Mouse (Mus musculus) lung, embryonic 14.5 days (tissue): Measurements from ENCODE around the gene Ascc1. TPM values are rescaled to one million over a fixed set of nuclear protein-coding genes. Genes with fewer than 3 reads are reported as not detected.
A peak's percentile ranks its signal among the peaks of the same experiment; 100 is the strongest.

ENCODE experiments used
- ATAC-seq: fragments of 200-750 bp; cut with Nextera tagmentation; 2 replicates; pipeline ENCODE4 v1.8.0; 2017; ENCODE audit warnings: mild to moderate bottlenecking, moderate TSS enrichment, moderate library complexity; ENCODE audit not compliant: insufficient read depth
- DNase-seq: peaks from one replicate; pipeline ENCODE4 v3.0.0-alpha.2; 2015
- H3K27ac ChIP-seq: fragments of 300-500 bp; sonication (generic); 2 replicates; pipeline ENCODE4 v1.5.1; 2014; ENCODE audit warnings: low read depth, mild to moderate bottlenecking, moderate library complexity
- H3K27me3 ChIP-seq: fragments of 300-500 bp; sonication (generic); 2 replicates; pipeline ENCODE4 v1.6.1; 2014; ENCODE audit warnings: low read length, control low read depth; ENCODE audit not compliant: insufficient read depth
- H3K36me3 ChIP-seq: fragments of 300-500 bp; sonication (generic); 2 replicates; pipeline ENCODE4 v1.6.1; 2014; ENCODE audit warnings: control low read depth; ENCODE audit not compliant: insufficient read depth
- H3K4me1 ChIP-seq: fragments of 300-500 bp; sonication (generic); 2 replicates; pipeline ENCODE4 v1.6.1; 2014; ENCODE audit warnings: antibody characterized with exemption, control low read depth; ENCODE audit not compliant: insufficient read depth
- H3K4me2 ChIP-seq: fragments of 300-500 bp; sonication (generic); 2 replicates; pipeline ENCODE4 v1.6.1; 2014; ENCODE audit warnings: mild to moderate bottlenecking
- H3K4me3 ChIP-seq: fragments of 300-500 bp; sonication (generic); 2 replicates; pipeline ENCODE4 v1.5.1; 2014; ENCODE audit warnings: low read depth, low read length
- H3K9ac ChIP-seq: fragments of 300-500 bp; sonication (generic); 2 replicates; pipeline ENCODE4 v1.6.1; 2014
- H3K9me3 ChIP-seq: fragments of 300-500 bp; sonication (generic); 2 replicates; pipeline ENCODE4 v1.6.1; 2016; ENCODE audit warnings: low read depth, low read length, control low read depth
- CTCF ChIP-seq: IDR thresholded peaks from 2 replicates; pipeline ENCODE4 v1.5.1; 2016; ENCODE audit warnings: antibody characterized with exemption, low read depth
- WGBS: fragments of 180-500 bp; shearing (Covaris S2); extraction: QIAGEN DNeasy Blood & Tissue Kit; methylation state at CpG from one replicate; pipeline ENCODE4 v1.1.7; 2014; 5-methylcytosine and 5-hydroxymethylcytosine counted together
- polyA plus RNA-seq: library from polyadenylated mRNA; unstranded; fragments of >200 nt; fragmentation: Nextera tagmentation; extraction: Ambion mirVana; gene quantifications from 2 replicates; pipeline ENCODE4 v1.2.1, GENCODE M21; 2014

Ascc1 gene
- 34.7 and 35.3 TPM in 2 replicates for polyA plus RNA-seq

DNA sequence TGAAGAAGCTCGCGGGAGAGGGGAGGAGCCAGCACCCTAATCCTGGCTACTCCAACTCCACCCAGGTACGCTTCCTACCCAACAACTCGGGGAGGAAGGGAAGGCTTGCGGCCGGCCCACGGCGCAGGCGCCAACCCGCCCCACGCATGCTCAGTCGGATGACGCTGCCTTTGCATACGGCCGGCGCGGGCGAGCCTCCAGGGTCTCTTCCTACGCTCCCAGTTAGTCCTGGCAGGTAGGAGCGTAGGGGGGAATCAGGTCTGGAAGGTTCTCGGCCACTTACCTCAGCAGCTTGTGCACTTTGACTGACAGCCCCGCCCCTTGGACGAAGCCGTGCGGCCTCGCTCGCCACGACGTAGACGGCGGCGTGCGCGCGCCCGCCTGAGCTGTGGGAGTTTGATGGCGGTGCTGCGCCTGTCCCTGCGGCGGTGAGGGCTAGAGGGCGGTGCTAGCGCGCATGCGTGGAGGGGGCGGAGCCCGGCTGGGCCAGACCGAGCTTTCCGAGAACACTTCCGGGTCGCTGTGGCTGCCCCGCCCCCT is at the start of gene Ascc1, which contains the start of gene Anapc16:
Gene Ascc1 (plus strand): TSS at position 133 of the 540 bp plus-strand sequence.
Gene Anapc16 (minus strand): TSS at position 463 of the 540 bp plus-strand sequence.
- ATAC-seq (peak; percentile 98), DNase-seq (peak; percentile 98)
- peak within 1 kb of the TSS; percentile 93 for H3K27ac ChIP-seq
- peaks cover 8% of the 10 kb centered on the region; the same call in 1 of the 2 replicates for H3K36me3 ChIP-seq
- H3K4me3 ChIP-seq: peak within 1 kb of the TSS; percentile 58
- H3K4me1 ChIP-seq: no peaks in the 10 kb centered on the region
- H3K9ac ChIP-seq: peak within 1 kb of the TSS; percentile 68
- H3K27me3 ChIP-seq: no peaks in the 10 kb centered on the region
- peak within 1 kb of the TSS; percentile 76 for H3K4me2 ChIP-seq
- under 1% methylated on average over 51 of the region's 51 CpGs for WGBS
- TF ChIP-seq CTCF: no peak
- no peaks in the 10 kb centered on the region for H3K9me3 ChIP-seq

DNA sequence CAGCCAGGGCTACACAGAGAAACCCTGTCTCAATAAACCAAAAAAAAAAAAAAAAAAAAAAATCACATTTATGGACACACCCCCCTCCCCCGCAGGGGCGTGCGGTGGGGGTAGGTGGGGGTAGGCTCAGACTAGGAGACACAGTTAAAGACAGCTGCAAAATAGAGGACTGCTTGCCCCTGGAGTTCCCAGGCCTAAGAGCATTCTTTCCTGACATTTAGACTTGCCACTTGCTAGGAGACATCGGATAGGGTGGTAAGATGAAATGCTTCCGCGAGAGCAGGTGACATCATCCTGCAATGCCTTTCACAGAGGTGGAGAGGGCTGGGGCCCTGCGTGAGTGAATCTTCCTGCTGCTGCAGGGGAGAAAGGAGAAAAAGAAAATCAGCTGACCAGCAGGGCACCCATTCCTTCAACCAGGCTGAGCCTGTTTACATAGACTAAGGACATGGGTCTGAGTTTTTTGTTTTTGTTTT is 49.0 kb upstream of the Ascc1 start:
- no peak overlapping the region for H3K9ac ChIP-seq
- H3K4me1 ChIP-seq: peaks cover 15% of the 10 kb centered on the region
- no peaks in the 10 kb centered on the region for H3K27me3 ChIP-seq
- 21% methylated on average over 7 of the region's 7 CpGs for WGBS
- H3K9me3 ChIP-seq: no peaks in the 10 kb centered on the region
- ATAC-seq (no peak), DNase-seq (no peak)
- TF ChIP-seq CTCF: no peak
- H3K4me2 ChIP-seq: no peak overlapping the region
- no peak overlapping the region for H3K4me3 ChIP-seq
- no peak overlapping the region for H3K27ac ChIP-seq
- H3K36me3 ChIP-seq: peaks cover 13% of the 10 kb centered on the region; the same call in 1 of the 2 replicates

DNA sequence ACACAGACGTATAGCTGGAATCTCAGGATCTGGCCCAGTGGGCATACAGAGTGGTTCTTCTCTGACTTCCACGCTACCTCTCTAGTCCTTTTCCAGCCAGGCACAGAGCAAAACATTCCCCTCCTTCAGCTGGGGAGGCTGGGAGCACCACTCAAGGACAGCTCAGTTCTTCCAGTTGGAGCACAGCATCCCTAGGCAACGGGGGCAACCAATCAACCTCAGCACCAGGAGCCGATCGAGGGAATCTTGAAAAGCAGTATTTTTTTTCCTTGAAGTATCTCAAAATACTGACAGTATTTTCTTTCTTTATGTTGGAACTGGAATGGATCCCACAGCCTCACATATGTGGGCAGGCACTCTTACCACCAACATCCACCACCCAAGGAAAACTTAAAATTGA is 45.9 kb upstream of the Ascc1 start:
- ATAC-seq (no peak), DNase-seq (no peak)
- WGBS: 57% methylated on average over 5 of the region's 5 CpGs
- Histone ChIP-seq H3K4me2 (no peak overlapping the region), H3K9me3 (no peaks in the 10 kb centered on the region), H3K4me1 (peaks cover 4% of the 10 kb centered on the region; the same call in 1 of the 2 replicates), H3K36me3 (no peaks in the 10 kb centered on the region), H3K27ac (no peak overlapping the region), H3K27me3 (no peaks in the 10 kb centered on the region), H3K9ac (no peak overlapping the region), H3K4me3 (no peak overlapping the region)
- TF ChIP-seq CTCF: no peak

DNA sequence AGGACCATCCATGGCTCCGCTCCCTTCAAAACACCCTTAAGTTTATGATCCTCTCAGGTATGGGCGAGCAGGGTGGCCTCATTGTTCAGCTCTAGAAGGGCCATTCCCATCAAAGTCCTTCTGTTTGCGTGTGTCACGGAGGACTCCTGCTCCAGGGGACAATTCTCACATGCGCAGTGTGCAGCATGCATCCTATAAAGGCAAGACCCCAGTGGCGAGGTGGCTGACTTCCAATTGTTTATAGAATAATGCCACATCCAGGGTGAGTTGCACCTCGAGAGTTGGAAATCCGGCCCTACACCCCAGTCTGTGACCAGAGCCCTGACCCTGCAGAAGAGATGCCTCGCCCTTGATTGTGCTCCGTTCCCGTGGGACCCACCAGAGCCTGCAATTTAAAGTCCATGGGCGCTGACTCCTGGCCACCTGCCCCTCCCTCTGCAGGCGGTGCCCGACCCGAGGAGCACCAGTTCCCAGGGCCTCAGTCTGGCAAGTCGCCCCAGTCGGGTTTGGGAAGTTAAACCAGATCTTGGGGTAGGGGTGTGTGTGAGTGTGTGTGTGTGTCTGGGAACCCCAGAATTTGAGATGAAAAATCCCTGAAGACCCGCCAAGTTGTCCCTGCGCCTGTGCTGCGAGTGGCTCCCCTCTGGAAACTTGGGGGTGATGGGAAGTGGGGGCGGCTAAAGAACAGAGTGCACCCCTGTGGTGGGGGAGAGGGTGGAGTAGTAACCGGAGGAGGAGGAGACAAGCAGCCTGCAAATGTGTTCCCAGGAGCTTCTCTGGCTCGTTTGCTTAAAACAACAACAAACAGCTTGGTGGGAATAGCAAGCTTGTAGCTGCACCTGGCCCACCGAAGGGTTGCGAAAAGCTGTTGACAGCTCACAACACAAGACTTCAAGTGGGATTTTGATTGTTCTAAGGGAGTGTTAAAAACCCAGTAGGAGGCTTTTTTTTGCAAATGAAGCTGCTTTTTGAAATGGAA is 45.1 kb upstream of the Ascc1 start:
- peaks cover 4% of the 10 kb centered on the region; the same call in 1 of the 2 replicates for H3K4me1 ChIP-seq
- H3K4me3 ChIP-seq: no peak overlapping the region
- DNase-seq (peak; percentile 13), ATAC-seq (no peak)
- peak overlapping the region; percentile 12; the same call in 1 of the 2 replicates for H3K4me2 ChIP-seq
- no peak overlapping the region for H3K27ac ChIP-seq
- no peak for TF ChIP-seq CTCF
- no peak overlapping the region for H3K9ac ChIP-seq
- no peaks in the 10 kb centered on the region for H3K36me3 ChIP-seq
- no peaks in the 10 kb centered on the region for H3K27me3 ChIP-seq
- no peaks in the 10 kb centered on the region for H3K9me3 ChIP-seq
- WGBS: 29% methylated on average over 25 of the region's 25 CpGs

DNA sequence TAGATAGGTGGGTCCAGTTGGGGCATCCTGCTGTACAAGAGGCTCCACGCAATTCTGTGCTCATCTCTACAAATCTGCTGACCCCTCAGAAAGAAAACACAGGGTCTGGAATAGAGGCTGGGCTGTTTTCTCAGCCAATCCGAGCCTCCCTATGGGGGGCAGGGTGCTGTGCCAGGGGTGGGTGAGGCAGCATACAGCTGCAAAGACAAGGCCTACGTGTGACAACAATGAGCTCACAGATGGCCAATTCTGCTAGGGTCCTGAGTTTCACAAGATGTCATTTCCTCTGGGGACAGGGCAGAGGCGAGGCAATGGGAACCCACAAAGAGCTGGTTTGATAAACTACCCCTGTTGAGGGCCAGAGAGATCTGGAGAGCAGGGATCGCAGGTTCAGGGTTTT is 44.1 kb upstream of the Ascc1 start:
- no peak overlapping the region for H3K27ac ChIP-seq
- TF ChIP-seq CTCF: no peak
- no peaks in the 10 kb centered on the region for H3K36me3 ChIP-seq
- H3K9ac ChIP-seq: no peak overlapping the region; the same call in 1 of the 2 replicates
- DNase-seq: no peak
- no peaks in the 10 kb centered on the region for H3K9me3 ChIP-seq
- H3K4me2 ChIP-seq: no peak overlapping the region
- H3K27me3 ChIP-seq: no peaks in the 10 kb centered on the region
- no peak overlapping the region for H3K4me3 ChIP-seq
- no peak for ATAC-seq
- no peaks in the 10 kb centered on the region for H3K4me1 ChIP-seq
- 50% methylated on average over 5 of the region's 5 CpGs for WGBS

DNA sequence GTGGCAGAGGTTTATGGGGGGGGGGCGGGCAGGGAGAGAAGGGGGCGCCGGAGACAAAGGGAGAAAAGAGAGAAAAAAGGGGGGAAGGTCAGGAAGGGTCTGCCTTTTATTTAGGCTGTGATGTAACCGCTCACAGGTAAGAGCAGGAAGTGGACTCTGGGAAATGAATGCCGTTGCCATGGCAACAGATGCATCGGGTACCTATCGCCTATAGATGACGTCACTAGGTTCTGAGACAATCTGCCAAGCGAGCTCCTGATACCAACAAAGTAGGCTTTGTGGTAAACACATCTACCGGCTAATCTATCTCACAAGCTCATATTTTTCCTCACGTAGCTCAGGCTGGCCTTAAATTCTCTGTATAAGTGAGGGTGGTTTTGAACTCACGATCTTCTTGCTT is 43.1 kb upstream of the Ascc1 start:
- no peak for DNase-seq
- H3K9ac ChIP-seq: no peak overlapping the region
- no peaks in the 10 kb centered on the region for H3K27me3 ChIP-seq
- H3K4me3 ChIP-seq: no peak overlapping the region
- ATAC-seq: no peak
- no peaks in the 10 kb centered on the region for H3K36me3 ChIP-seq
- H3K27ac ChIP-seq: no peak overlapping the region
- no peak overlapping the region for H3K4me2 ChIP-seq
- no peaks in the 10 kb centered on the region for H3K4me1 ChIP-seq
- H3K9me3 ChIP-seq: no peaks in the 10 kb centered on the region
- TF ChIP-seq CTCF: no peak
- WGBS: 71% methylated on average over 12 of the region's 12 CpGs

DNA sequence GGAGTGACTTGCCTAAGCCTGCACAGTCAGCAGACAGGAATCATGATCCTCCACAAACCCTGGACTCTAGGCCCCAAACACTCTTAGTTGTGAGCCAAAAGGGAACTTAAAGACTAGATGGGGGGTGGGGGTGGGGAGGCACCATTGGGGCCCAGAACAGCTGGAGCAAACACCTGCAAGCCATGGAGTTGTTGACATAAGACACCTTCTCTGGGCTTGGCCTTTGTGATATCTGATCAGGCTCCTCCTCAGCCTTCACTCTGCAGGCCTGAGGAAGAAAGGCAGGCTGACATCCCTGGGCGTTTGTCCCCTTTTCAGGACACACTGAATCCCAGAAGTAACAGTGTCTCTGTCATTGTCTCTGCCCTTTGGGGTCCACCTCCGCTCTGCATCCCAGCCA is 39.0 kb upstream of the Ascc1 start:
- H3K4me3 ChIP-seq: no peak overlapping the region
- no peak overlapping the region for H3K9ac ChIP-seq
- H3K4me2 ChIP-seq: no peak overlapping the region
- 49% methylated on average over 2 of the region's 2 CpGs for WGBS
- H3K9me3 ChIP-seq: no peaks in the 10 kb centered on the region
- TF ChIP-seq CTCF: no peak
- DNase-seq (peak; percentile 9), ATAC-seq (no peak)
- no peaks in the 10 kb centered on the region for H3K27me3 ChIP-seq
- peaks cover 12% of the 10 kb centered on the region for H3K4me1 ChIP-seq
- no peaks in the 10 kb centered on the region for H3K36me3 ChIP-seq
- peak overlapping the region; percentile 78; the same call in 1 of the 2 replicates for H3K27ac ChIP-seq
